Mouse (Mus musculus): ENCODE measurements at regions not wholly inside any gene's neighbourhood (a gene's known extent, or its start where the extent isn't known, plus 50 kb on each side); places are given as distances from the start of the nearest gene placed in this dataset.

DNA sequence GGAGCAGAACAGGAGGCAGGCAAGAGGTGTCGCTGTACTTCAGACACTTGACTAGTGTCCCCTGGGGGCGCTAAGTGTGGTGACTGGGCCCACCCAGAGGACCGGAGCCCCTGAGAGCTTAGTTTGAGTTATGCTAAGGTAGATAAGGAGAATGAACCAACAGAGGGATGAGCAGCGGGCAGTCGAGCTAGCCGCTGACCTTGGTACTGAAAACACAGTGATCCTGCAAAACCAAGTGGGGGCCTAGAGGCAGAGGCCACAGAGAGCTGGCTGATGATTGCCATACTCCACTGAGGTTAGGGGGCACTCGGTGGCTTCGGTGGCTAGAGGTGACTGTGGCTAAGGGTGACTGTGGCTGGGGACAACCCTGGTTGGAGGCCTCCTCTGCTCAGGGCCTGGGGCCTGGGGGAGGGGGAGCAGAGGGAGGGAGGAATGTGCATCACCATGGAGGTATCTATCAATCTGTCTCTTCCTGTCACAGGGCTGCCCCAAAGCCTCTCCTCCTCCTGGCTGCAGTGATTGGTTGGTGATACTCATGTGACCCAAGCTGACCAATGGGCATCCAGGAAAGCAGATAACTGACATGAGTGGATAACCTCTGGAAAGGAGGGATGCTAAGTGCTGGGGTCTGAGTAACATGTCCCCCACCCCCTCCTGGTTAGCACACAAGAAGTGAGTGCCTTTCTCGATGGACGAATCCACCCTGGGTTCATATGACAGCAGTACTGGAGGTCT lies 80.3 kb upstream of the Igsf21 start:
- intact Hi-C loops (cut with DNase I) = no loop called here
- no peak for DNase-seq
- TF ChIP-seq CTCF (IDR thresholded peaks at IDR 0.05) = no peak

DNA sequence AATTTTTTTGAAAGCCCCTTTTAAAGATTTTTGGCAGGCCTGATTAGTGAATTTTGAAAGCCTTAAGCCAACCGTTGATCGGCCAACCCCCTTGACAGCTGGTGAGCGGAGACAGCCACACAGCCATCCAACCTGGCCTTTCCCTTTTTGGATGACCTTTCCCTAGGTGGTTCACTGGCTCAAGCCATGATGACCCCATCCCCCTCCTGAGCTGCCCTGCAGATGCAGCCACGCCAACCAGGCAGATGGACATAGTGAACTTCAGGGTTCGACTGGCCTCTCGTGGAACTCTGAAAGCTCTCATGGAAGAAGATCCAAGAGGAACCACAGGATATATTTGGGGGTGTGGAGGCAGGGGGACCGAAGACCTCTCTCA lies 79.1 kb upstream of the Igsf21 start:
- no peak for TF ChIP-seq CTCF (IDR thresholded peaks at IDR 0.05)
- intact Hi-C loops (cut with DNase I) = no loop called here
- Histone ChIP-seq H3K4me3 (no peak overlapping the region), H3K27ac (no peak overlapping the region)
- no peak for DNase-seq

More for the DNA sequence above, 80.3 kb upstream of the Igsf21 start:
- H3K4me3 ChIP-seq = no peak overlapping the region
- no peak overlapping the region for H3K27ac ChIP-seq

DNA sequence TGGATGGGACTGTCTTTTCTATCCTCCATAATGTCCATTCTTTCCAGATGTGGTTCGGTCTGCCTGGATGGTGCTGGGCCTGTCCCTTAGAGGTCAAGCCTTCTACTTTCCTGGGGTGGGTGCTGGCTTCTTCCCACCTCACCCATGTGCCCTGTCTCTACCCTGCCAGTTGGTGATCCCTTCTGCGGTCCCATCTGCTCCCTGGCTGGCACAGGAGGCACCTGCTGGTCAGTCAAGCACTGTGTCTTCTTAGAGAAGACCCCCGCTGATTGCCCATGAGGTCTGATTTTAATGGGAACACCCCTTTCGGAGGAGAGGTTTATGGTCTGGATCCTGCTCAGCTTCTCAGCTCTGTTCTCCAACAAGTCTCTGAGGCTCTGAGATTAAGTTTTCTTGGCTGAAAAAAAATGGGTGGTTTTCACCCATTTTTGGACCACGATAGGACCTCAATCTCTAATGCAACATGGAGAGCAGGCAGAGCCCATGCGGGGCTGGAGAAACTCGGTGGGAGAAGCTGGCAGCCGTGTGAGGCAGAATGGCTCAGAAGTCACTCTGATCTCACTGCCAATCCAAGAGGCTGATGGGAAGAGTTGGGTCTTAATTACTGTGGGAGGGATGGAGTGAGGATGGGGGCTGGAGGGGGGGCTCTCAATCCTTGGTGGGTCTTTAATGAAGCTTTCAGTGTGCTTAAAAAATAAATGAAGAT lies 78.5 kb upstream of the Igsf21 start:
- Histone ChIP-seq H3K4me3 (no peak overlapping the region), H3K27ac (no peak overlapping the region)
- intact Hi-C loops (cut with DNase I) = no loop called here
- DNase-seq = no peak
- TF ChIP-seq CTCF (IDR thresholded peaks at IDR 0.05) = no peak

DNA sequence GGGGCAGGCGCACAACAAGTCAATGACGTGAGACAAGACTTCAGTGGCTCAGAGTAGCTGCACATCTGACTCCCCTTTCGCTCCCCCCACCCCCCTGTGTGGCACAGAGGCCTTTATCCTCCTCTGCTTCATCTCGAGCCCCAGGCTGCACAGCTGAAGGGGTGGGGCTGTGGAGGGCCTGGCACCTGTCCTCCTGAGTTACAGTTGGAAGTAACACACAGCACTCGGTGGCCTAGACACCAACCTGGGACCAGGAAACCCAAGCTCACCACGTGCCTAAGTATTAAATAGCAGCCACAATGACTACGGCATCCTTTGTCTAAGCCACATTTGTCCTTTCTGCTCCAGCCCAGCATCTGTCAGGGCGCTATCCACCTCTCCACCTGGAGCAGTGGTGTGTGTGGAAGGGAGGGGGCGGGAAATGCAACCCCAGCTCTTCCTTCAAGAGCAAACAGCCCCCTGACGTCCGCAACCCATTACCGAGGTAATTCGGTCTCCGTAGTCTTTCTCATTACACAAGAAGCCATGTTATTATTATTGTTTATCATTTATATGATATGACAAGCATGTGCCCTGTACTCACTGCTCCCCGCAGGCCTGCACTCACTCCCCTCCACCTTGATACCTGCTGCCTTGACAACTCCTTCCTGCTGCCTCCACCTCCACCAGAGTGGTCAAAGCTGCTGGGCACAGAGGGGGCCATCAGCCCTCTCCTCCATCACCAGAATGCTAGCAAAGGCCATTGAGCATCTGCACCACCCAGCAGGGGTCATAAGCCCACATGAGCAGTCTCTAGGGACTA lies 73.7 kb upstream of the Igsf21 start:
- no peak overlapping the region for H3K27ac ChIP-seq
- intact Hi-C loops (cut with DNase I) = no loop called here
- DNase-seq = no peak
- no peak for TF ChIP-seq CTCF (IDR thresholded peaks at IDR 0.05)
- H3K4me3 ChIP-seq = no peak overlapping the region

DNA sequence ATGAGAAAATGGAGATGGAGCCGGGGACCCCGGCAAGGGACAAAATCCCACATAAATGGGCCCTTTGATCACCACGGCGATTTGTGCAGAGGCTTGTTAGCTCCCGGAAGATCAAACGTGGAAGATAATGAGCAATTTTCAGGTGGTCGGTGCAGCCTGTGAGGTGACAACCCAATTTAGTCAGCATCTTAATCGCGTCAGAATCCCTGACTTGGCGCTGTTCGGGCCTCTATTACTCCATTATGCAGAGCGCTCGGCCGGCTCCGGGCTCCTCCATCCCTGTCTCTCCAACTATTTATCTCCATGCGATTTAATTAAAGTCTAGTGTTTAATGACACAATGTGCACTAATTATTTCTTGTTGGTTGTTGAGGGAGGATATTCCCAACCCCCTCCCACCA lies 66.1 kb upstream of the Igsf21 start:
- no peak for DNase-seq
- no peak overlapping the region for H3K4me3 ChIP-seq
- no peak overlapping the region for H3K27ac ChIP-seq
- intact Hi-C loops (cut with DNase I) = no loop called here
- no peak for TF ChIP-seq CTCF (IDR thresholded peaks at IDR 0.05)

DNA sequence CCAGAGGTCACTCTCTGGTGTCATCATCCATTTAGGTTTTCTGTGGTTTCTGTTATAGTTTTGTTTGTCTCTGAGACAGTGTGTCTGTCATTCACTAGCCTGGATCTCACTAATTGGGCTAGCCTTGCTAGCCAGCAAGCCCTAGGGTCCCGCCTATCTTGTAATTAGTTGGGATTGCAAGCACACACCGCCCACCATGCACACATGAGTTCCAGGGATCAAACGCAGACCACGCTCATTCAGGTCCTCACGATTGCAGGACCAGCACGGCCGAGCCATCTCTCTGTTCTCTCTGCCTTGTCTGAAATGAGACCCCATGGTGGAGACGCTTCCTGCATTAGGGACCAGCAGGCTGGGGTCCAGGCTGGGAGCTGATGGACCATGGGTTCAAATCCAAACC lies 60.9 kb upstream of the Igsf21 start:
- Histone ChIP-seq H3K27ac (no peak overlapping the region), H3K4me3 (no peak overlapping the region)
- intact Hi-C loops (cut with DNase I) = no loop called here
- TF ChIP-seq CTCF (IDR thresholded peaks at IDR 0.05) = no peak
- no peak for DNase-seq

DNA sequence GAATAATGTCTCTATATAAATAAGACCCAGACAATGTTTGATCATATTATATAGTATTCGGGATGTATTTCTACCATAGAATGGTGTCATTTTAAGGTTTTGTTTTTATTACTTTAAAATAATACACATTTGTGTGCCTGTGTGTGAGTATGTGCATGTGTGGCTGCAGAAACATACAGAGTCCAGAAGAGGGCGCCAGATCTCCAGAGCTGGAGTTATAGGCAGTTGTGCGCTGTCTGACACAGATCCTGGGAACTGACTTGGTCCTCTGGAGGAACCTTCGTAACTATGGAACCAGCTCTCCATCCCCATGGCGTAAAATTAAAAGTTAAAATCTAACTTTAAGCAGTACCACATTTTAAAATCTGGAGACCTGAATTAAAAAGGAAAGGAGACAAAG lies 58.4 kb upstream of the Igsf21 start:
- no peak for TF ChIP-seq CTCF (IDR thresholded peaks at IDR 0.05)
- no peak for DNase-seq
- H3K27ac ChIP-seq = no peak overlapping the region
- no peak overlapping the region for H3K4me3 ChIP-seq
- intact Hi-C loops (cut with DNase I) = no loop called here

DNA sequence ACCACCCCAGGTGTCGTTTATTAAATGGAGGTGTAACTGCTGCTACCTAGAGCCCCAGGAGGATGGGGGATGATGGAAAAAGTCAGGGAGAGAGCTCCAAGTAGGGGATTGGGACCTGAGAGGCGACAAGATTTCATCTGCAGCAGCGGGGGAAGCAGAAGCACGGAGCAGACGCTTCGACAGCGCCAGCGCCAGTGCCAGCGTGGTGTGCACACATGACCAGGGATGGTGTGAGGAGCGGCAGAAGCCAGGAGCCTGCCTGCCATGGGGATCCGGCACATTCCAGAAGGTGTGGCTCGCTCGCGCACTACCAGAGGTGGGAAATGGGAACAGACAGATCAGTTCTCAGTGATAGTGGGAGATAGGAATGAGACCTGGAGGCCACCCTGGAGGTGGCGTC lies 55.1 kb upstream of the Igsf21 start:
- no peak overlapping the region for H3K27ac ChIP-seq
- H3K4me3 ChIP-seq = no peak overlapping the region
- TF ChIP-seq CTCF (IDR thresholded peaks at IDR 0.05) = no peak
- DNase-seq = no peak
- intact Hi-C loops (cut with DNase I) = no loop called here

DNA sequence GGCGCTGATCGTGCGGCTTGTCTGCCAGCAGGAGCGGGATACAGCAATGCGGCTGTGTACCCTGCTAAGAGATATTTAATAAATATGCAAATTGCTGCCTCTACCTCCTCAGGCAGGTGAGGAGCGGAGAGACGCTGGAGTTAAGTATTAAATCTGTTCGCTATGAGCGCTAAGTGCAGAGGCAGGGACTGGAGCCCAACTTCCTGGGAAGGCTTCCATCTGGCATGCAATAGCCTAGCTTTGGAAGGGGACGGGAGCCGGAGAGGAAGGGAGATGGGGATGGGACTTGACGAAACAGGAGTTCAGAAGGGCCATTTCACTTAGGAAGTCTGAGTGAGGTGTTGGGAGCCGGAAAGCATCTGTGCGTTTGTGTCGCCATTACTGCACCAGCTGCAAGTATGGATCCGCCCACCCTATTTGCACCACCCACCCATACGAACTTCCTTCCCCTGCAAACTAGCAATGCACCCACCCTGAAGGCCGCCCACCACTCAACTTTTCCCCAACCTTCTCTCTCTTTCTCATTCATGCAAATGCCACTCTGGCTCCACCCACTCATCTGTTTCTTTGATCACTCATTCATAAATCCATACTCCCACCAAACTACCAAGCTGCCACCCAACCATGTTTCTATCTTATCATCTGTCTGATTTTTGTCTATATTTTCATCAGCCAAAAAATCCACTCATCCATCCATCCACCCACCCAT lies 51.5 kb upstream of the Igsf21 start:
- no peak for DNase-seq
- H3K27ac ChIP-seq = no peak overlapping the region
- intact Hi-C loops (cut with DNase I) = no loop called here
- no peak overlapping the region for H3K4me3 ChIP-seq
- TF ChIP-seq CTCF (IDR thresholded peaks at IDR 0.05) = no peak
